Mouse (Mus musculus) testis, postnatal 14 days (tissue): Measurements from ENCODE around the gene Gm9945.
A peak's percentile ranks its signal among the peaks of the same experiment; 100 is the strongest.

Source experiments
- DNase-seq: peaks from one replicate; pipeline ENCODE4 v3.0.0; 2021; ENCODE audit warnings: low spot score

The Gm9945 gene

GRCm38 (mm10) chr11:53522930-53523329 is 43.0 kb downstream of the Gm9945 start:
- DNase-seq, result no peak

GRCm38 (mm10) chr11:53523545-53524405 is 43.8 kb downstream of the Gm9945 start:
- no peak for DNase-seq

GRCm38 (mm10) chr11:53524905-53525304 is 44.9 kb downstream of the Gm9945 start:
- no peak for DNase-seq

- peak; percentile 48 for DNase-seq
Measured at GRCm38 (mm10) chr11:53525461-53525860, 45.5 kb downstream of the Gm9945 start.

- DNase-seq, result no peak
Measured at GRCm38 (mm10) chr11:53528397-53529252, 48.7 kb downstream of the Gm9945 start.

GRCm38 (mm10) chr11:53529253-53529557 is 49.2 kb downstream of the Gm9945 start:
- no peak for DNase-seq

GRCm38 (mm10) chr11:53530001-53530400 is 50.0 kb downstream of the Gm9945 start:
- DNase-seq, result no peak
